Mouse (Mus musculus): ENCODE results near the gene Hapln2. TPM values are rescaled to one million over a fixed set of nuclear protein-coding genes. Genes with fewer than 3 reads are reported as not detected.

Hapln2 gene
- not detected for polyA plus RNA-seq (2017; shearing (Covaris generic))

GRCm38 (mm10) chr3:88027434-88028186, at the start of gene Hapln2:
Hapln2 (minus strand) TSS chr3:88027583.

DNA sequence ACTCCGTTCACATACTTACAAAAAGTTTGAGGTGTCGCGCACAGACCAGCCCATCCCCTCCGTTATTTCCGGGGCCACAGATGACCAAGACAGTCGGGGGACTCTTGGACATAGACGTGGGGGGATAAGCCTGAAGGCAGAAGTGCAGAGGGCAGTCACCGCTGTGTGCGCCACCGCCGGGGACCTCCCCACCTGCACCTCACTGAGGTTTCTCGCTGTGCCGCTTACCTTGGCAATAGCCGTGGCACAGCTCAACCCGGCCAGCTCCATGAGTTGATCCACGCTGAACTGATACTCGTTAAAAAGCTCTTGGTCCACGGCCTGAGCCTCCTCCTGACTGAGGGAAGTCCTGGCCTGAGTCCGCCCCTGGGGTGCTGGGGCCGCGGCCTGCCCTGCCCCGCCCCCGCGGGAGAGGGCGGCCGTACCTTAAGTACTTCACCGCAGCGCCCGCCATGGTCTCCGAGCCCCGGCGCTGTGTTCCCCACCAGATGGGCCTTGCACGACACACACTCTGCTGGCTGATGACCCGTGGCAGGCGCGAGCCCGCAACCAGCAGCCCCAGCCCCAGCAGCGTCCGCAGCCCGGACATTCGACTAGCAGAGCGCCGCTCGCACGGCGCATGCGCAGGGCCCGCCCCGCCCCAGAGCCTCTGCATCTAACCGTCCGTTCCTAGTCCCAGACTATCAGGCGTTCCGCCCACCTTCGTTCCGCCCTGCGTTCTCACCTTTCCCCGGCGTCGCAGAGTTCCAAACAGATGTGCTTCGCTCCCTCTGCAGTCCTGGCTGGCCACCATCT, 30.7 kb upstream of the Hapln2 start, which contains the start of gene Naxe:
TSS of gene Naxe (minus strand) at position 594 of the 795 bp plus-strand sequence.

DNA sequence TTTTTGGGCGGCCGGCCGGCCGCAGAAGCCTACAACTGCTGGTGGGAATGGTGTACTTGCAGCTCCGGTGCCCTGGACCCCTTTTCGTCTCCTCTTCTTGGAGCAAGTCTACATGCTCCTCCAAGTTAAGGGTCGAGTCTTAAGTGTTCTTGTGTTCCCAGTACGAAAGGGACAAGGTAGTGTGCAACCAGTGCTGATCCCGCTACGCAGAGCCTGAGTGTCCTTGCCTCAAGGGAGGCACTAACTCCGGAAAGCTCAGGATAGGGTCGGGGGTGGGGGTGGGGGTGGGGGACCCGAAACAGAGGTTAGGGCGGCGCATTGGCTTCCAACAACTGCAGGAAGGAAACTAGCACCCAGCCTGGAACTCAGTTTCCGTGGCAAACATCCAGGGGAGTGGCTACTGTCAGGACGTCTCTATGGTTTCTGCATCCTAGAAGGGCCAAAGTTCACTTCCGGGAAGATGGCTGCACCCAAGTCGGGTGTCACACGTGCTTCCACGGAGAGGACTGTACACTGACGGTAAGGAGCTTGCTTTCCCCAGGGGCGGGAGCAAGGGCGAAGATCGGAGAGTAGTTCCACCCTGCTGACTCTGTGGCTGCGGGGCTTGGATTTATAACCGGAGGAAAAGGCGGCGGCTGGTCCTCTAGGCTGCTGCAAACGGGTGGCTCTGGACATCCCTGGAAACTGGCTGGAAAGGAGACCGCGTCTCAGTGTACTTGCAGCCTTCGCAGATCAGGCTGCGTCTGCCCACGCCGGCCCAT, 15.5 kb upstream of the Hapln2 start, which contains the start of gene Gpatch4:
TSS of gene Gpatch4 (plus strand) at position 448 of the 761 bp plus-strand sequence.

GRCm38 (mm10) chr3:88000181-88000580, 27.2 kb downstream of the Hapln2 start, which contains the start of gene Bcan:
Bcan (minus strand) TSS chr3:88000230.

Other genes starting within 250 kb of the Hapln2 start
- not detected for gene Ntrk1, start 232.4 kb downstream of the Hapln2 start, polyA plus RNA-seq (2017; shearing (Covaris generic))
- not detected for gene Insrr, start 230.6 kb downstream of the Hapln2 start, polyA plus RNA-seq (2017; shearing (Covaris generic))
- 20.4 TPM for gene Pear1, start 203.3 kb downstream of the Hapln2 start, polyA plus RNA-seq (2017; shearing (Covaris generic))
- 585 TPM for gene Sh2d2a, start 180.8 kb downstream of the Hapln2 start, polyA plus RNA-seq (2017; shearing (Covaris generic))
- 19.8 TPM for gene Prcc, start 142.0 kb downstream of the Hapln2 start, polyA plus RNA-seq (2017; shearing (Covaris generic))
- 154 TPM for gene Hdgf, start 121.3 kb downstream of the Hapln2 start, polyA plus RNA-seq (2017; shearing (Covaris generic))
- gene Mrpl24, start 108.1 kb downstream of the Hapln2 start, polyA plus RNA-seq (2017; shearing (Covaris generic)) = 125 TPM
- gene Isg20l2, start 97.3 kb downstream of the Hapln2 start, polyA plus RNA-seq (2017; shearing (Covaris generic)) = 39.1 TPM
- gene Rrnad1, start 96.9 kb downstream of the Hapln2 start, polyA plus RNA-seq (2017; shearing (Covaris generic)) = 20.3 TPM
- gene Crabp2, start 78.9 kb downstream of the Hapln2 start, polyA plus RNA-seq (2017; shearing (Covaris generic)) = not detected
- gene Nes, start 56.5 kb downstream of the Hapln2 start, polyA plus RNA-seq (2017; shearing (Covaris generic)) = 0.10 TPM
- gene Bcan, start 27.4 kb downstream of the Hapln2 start, polyA plus RNA-seq (2017; shearing (Covaris generic)) = not detected
- gene Gpatch4, start 15.5 kb upstream of the Hapln2 start, polyA plus RNA-seq (2017; shearing (Covaris generic)) = 28.3 TPM
- 37.9 TPM for gene Naxe, start 30.9 kb upstream of the Hapln2 start, polyA plus RNA-seq (2017; shearing (Covaris generic))
- gene Ttc24, start 50.7 kb upstream of the Hapln2 start, polyA plus RNA-seq (2017; shearing (Covaris generic)) = not detected
- gene Iqgap3, start 54.4 kb upstream of the Hapln2 start, polyA plus RNA-seq (2017; shearing (Covaris generic)) = 0.09 TPM
- 279 TPM for gene Mef2d, start 114.8 kb upstream of the Hapln2 start, polyA plus RNA-seq (2017; shearing (Covaris generic))
- gene Rhbg, start 227.1 kb upstream of the Hapln2 start, polyA plus RNA-seq (2017; shearing (Covaris generic)) = not detected